Mouse (Mus musculus) CH12.LX (cell line): ENCODE results near the gene Gm17349. TPM values are rescaled to one million over a fixed set of nuclear protein-coding genes. Genes with fewer than 3 reads are reported as not detected.

Source experiments
- DNase-seq: peaks from one replicate; pipeline ENCODE4 v3.0.0-alpha.2; 2013; ENCODE audit errors: extremely low read depth
- H3K27ac ChIP-seq: 2 replicates; pipeline ENCODE4 v1.5.1; 2012; ENCODE audit warnings: low read depth, mild to moderate bottlenecking, control low read depth, moderate library complexity; ENCODE audit not compliant: insufficient read depth
- H3K27me3 ChIP-seq: replicated peaks from 2 replicates; pipeline ENCODE3; 2012; ENCODE audit warnings: inconsistent platforms
- H3K36me3 ChIP-seq, 2 experiments: replicated peaks in 1 of 2; 2 replicates each; pipeline versions ENCODE3 to v1.6.1; 2012; ENCODE audit warnings: inconsistent platforms in 1 of 2, low read length in 1 of 2, mild to moderate bottlenecking in 1 of 2, mixed read lengths in 1 of 2, moderate library complexity in 1 of 2; ENCODE audit not compliant: control insufficient read depth in 1 of 2, insufficient read depth in 1 of 2
- H3K4me1 ChIP-seq, 2 experiments: 2 replicates each; pipeline ENCODE4 v1.6.1; 2012; ENCODE audit warnings: inconsistent platforms in 1 of 2, moderate library complexity in 1 of 2; ENCODE audit not compliant: insufficient read depth in 2 of 2, control insufficient read depth in 1 of 2
- H3K4me2 ChIP-seq: 2 replicates; pipeline ENCODE4 v1.6.1; 2012; ENCODE audit warnings: low read depth, mild to moderate bottlenecking, control low read depth; ENCODE audit not compliant: poor library complexity, insufficient read depth, severe bottlenecking
- H3K4me3 ChIP-seq, 3 experiments: fragments of 150-350 bp in 1 of 3; sonication (generic) in 1 of 3; replicated peaks in 1 of 3; 2 replicates each; pipeline versions ENCODE3 to v1.5.1; 2011 to 2012; ENCODE audit warnings: low read depth in 2 of 3, low read length in 2 of 3, mild to moderate bottlenecking in 2 of 3, moderate library complexity in 2 of 3, control low read depth in 1 of 3, improper control_type of control experiment in 1 of 3, inconsistent platforms in 1 of 3, mixed read lengths in 1 of 3; ENCODE audit not compliant: poor library complexity in 1 of 3
- H3K79me2 ChIP-seq: replicated peaks from 2 replicates; pipeline ENCODE4 v1.6.1; 2012; ENCODE audit warnings: mild to moderate bottlenecking, moderate library complexity; ENCODE audit not compliant: control insufficient read depth, poor library complexity, insufficient read depth, severe bottlenecking; ENCODE audit errors: extremely low read depth
- H3K9ac ChIP-seq: 2 replicates; pipeline ENCODE4 v1.6.1; 2012; ENCODE audit warnings: low read depth, mild to moderate bottlenecking, control low read depth, moderate library complexity; ENCODE audit not compliant: insufficient read depth
- H3K9me3 ChIP-seq: replicated peaks from 2 replicates; pipeline ENCODE3; 2012; ENCODE audit warnings: low read length, inconsistent platforms, mixed read lengths
- CHD1 ChIP-seq: IDR thresholded peaks from 2 replicates; pipeline ENCODE4 v1.6.1; 2012; ENCODE audit warnings: low read depth, low read length, improper control_type of control experiment, inconsistent platforms
- CHD2 ChIP-seq: IDR thresholded peaks from 2 replicates; pipeline ENCODE4 v1.6.1; 2011; ENCODE audit warnings: low read length, improper control_type of control experiment
- E2F4 ChIP-seq: IDR thresholded peaks from 2 replicates; pipeline ENCODE4 v1.6.1; 2011; ENCODE audit warnings: low read depth, low read length, improper control_type of control experiment; ENCODE audit not compliant: insufficient replicate concordance
- ELF1 ChIP-seq: IDR thresholded peaks from 2 replicates; pipeline ENCODE4 v1.6.1; 2014; ENCODE audit warnings: low read depth, mild to moderate bottlenecking, inconsistent platforms, low read length, improper control_type of control experiment
- ETS1 ChIP-seq: conservative IDR thresholded peaks from 2 replicates; pipeline ENCODE4 v1.6.1; 2012; ENCODE audit warnings: low read depth, mild to moderate bottlenecking, inconsistent platforms, low read length, improper control_type of control experiment, moderate library complexity
- GABPA ChIP-seq: IDR thresholded peaks from 2 replicates; pipeline ENCODE4 v1.6.1; 2012; ENCODE audit warnings: low read depth, low read length, improper control_type of control experiment, inconsistent platforms; ENCODE audit not compliant: insufficient replicate concordance
- IRF4 ChIP-seq: IDR thresholded peaks from 2 replicates; pipeline ENCODE4 v1.6.1; 2014; ENCODE audit warnings: low read depth, mild to moderate bottlenecking, inconsistent platforms, low read length, improper control_type of control experiment
- JUN ChIP-seq: IDR thresholded peaks from 2 replicates; pipeline ENCODE4 v1.6.1; 2011; ENCODE audit warnings: low read depth, mild to moderate bottlenecking, low read length, improper control_type of control experiment, moderate library complexity; ENCODE audit not compliant: insufficient read depth
- JUND ChIP-seq: conservative IDR thresholded peaks from 2 replicates; pipeline ENCODE4 v1.6.1; 2011; ENCODE audit warnings: low read depth, low read length, improper control_type of control experiment
- KAT2A ChIP-seq: IDR thresholded peaks from 2 replicates; pipeline ENCODE4 v1.6.1; 2012; ENCODE audit warnings: low read length, improper control_type of control experiment, inconsistent platforms; ENCODE audit not compliant: insufficient replicate concordance
- MXI1 ChIP-seq: IDR thresholded peaks from 2 replicates; pipeline ENCODE4 v1.6.1; 2011; ENCODE audit warnings: mild to moderate bottlenecking, low read depth, low read length, improper control_type of control experiment
- NELFE ChIP-seq: IDR thresholded peaks from 2 replicates; pipeline ENCODE4 v1.6.1; 2011; ENCODE audit warnings: low read depth, low read length, improper control_type of control experiment
- NRF1 ChIP-seq: IDR thresholded peaks from 2 replicates; pipeline ENCODE4 v1.6.1; 2014; ENCODE audit warnings: low read depth, mild to moderate bottlenecking, inconsistent platforms, low read length, improper control_type of control experiment, moderate library complexity
- PAX5 ChIP-seq: IDR thresholded peaks from 2 replicates; pipeline ENCODE4 v1.6.1; 2012; ENCODE audit warnings: low read length, inconsistent platforms, mixed read lengths
- POLR2A ChIP-seq: IDR thresholded peaks from 2 replicates; pipeline ENCODE4 v1.6.1; 2011; ENCODE audit warnings: low read depth, mild to moderate bottlenecking, improper control_type of control experiment, low read length
- SMC3 ChIP-seq: IDR thresholded peaks from 2 replicates; pipeline ENCODE4 v1.6.1; 2011; ENCODE audit warnings: low read depth, low read length, improper control_type of control experiment
- TCF12 ChIP-seq: IDR thresholded peaks from 2 replicates; pipeline ENCODE4 v1.6.1; 2014; ENCODE audit warnings: low read depth, mild to moderate bottlenecking, inconsistent platforms, low read length, improper control_type of control experiment
- UBTF ChIP-seq: IDR thresholded peaks from 2 replicates; pipeline ENCODE4 v1.6.1; 2012; ENCODE audit warnings: low read depth, mild to moderate bottlenecking, inconsistent platforms, low read length, improper control_type of control experiment, moderate library complexity
- USF1 ChIP-seq: IDR thresholded peaks from 2 replicates; pipeline ENCODE4 v1.6.1; 2014; ENCODE audit warnings: low read depth, mild to moderate bottlenecking, inconsistent platforms, low read length, improper control_type of control experiment
- USF2 ChIP-seq: conservative IDR thresholded peaks from 2 replicates; pipeline ENCODE4 v1.6.1; 2011; ENCODE audit warnings: low read depth, low read length, improper control_type of control experiment
- ZC3H11A ChIP-seq: IDR thresholded peaks from 2 replicates; pipeline ENCODE4 v1.6.1; 2012; ENCODE audit warnings: low read depth, mild to moderate bottlenecking, inconsistent platforms, low read length, improper control_type of control experiment
- ZKSCAN1 ChIP-seq: IDR thresholded peaks from 2 replicates; pipeline ENCODE4 v1.6.1; 2012; ENCODE audit warnings: low read depth, inconsistent platforms, low read length, improper control_type of control experiment, borderline replicate concordance
- dilution Hi-C: fragments of 300-500 bp; cut with MboI; formaldehyde crosslinking; loops from 2 replicates; pipeline ENCODE4 v1.14.3; 2020; ENCODE audit warnings: low sequenced_read_pairs; ENCODE audit not compliant: extremely low pct_unique_long_range_greater_than_20kb, extremely low pct_ligation_motif_present
- in situ Hi-C: fragments of 300-500 bp; cut with MboI; formaldehyde crosslinking; loops from 3 replicates; pipeline ENCODE4 v1.14.3; 2019; ENCODE audit warnings: low sequenced_read_pairs, low pct_ligation_motif_present, low pct_unique_long_range_greater_than_20kb, mixed read lengths
- polyA plus RNA-seq: library from polyadenylated mRNA; unstranded; fragments of >175 nt; gene quantifications from 2 replicates; pipeline ENCODE4 v1.2.1, GENCODE M21; 2012; ENCODE audit warnings: low read depth; ENCODE audit not compliant: insufficient read length
- total RNA-seq, 2 experiments: library from RNA; depleted of rRNA; stranded (reverse); fragments of 300-350 nt in 1 of 2; fragments of >200 nt in 1 of 2; gene quantifications; 2 replicates each; pipeline ENCODE4 v1.2.3; 2012 to 2014

The Gm17349 gene
- total and polyA plus RNA-seq, 3 experiments, result 2.1 TPM; not detected in 2

GRCm38 (mm10) chr15:99704881-99705280, 409 bp downstream of the Gm17349 start (continued):
- TF ChIP-seq JUN, result no peak

DNA sequence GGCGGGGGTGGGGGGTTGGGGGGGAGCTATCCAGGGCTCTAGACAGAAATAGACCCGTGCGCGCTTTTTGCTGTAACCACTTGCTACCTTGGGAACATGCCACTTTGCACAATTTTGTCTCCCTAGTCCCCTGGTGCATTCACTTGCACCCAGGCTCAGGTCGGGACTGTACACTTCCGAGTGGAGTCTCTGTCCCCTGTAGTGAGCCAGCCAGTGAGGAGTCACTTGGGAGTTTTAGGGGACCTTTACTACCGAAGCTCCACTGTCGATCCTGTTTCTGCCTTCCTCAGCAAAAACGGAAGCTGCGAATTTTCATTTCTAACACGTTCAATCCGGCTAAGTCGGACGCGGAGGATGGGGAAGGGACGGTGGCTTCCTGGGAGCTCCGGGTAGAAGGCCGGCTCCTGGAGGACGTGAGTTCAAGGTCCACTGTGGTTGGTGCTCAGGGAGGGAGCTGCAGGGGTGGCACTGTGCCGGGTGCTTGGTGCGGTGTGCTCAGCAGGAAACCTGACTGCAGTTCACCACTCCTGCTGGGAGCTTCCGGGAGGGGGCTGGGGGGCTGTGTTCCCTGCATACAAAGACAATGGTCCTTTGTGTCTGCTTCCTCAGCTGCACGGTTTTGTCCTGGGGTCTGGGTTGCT, 1.1 kb downstream of the Gm17349 start:
- in situ Hi-C loops (no loop called here), dilution Hi-C loops (no loop called here)
- no peak overlapping the region for H3K4me2 ChIP-seq
- H3K4me1 ChIP-seq, result peaks cover 10 to 27% of the 10 kb centered on the region in 2 experiments
- no peaks in the 10 kb centered on the region for H3K9me3 ChIP-seq
- no peak overlapping the region for H3K4me3 ChIP-seq
- H3K27ac ChIP-seq, result no peak overlapping the region
- no peaks in the 10 kb centered on the region; the same call in 1 of the 2 replicates for H3K79me2 ChIP-seq
- H3K36me3 ChIP-seq, result peaks cover 35 to 54% of the 10 kb centered on the region in 2 experiments
- H3K27me3 ChIP-seq, result no peaks in the 10 kb centered on the region
- H3K9ac ChIP-seq, result no peak overlapping the region
- no peak for DNase-seq
- TF ChIP-seq UBTF (no peak), ELF1 (no peak), USF2 (no peak), SMC3 (no peak), ETS1 (no peak), MXI1 (no peak), POLR2A (no peak), CHD1 (no peak), ZKSCAN1 (no peak), KAT2A (no peak), TCF12 (no peak), USF1 (no peak)

DNA sequence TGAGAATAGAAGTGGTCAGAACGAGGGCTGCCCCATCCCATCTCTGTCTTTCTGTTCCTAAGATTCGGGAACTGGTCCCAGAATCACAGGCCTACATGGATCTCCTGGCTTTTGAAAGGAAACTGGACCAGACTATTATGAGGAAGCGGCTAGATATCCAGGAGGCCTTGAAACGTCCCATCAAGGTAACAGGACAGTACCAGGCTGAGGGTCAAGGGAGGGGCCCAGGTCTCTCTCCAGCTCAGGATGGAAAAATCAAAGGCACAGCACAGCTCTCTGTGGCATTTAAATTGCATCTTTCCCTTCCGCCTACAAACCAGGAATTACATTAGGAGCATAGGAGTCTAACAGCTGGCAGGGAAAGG, 1.6 kb downstream of the Gm17349 start:
- H3K9me3 ChIP-seq, result no peaks in the 10 kb centered on the region
- dilution Hi-C loops (no loop called here), in situ Hi-C loops (no loop called here)
- no peak overlapping the region for H3K9ac ChIP-seq
- H3K4me1 ChIP-seq, result peaks cover 13 to 27% of the 10 kb centered on the region in 2 experiments
- no peak overlapping the region for H3K4me2 ChIP-seq
- H3K27me3 ChIP-seq, result peaks cover under 1% of the 10 kb centered on the region
- no peaks in the 10 kb centered on the region; the same call in 1 of the 2 replicates for H3K79me2 ChIP-seq
- no peak overlapping the region for H3K27ac ChIP-seq
- no peak for DNase-seq
- H3K36me3 ChIP-seq, result peaks cover 31 to 49% of the 10 kb centered on the region in 2 experiments
- H3K4me3 ChIP-seq, result no peak overlapping the region
- no peak for TF ChIP-seq E2F4
- TF ChIP-seq PAX5, result no peak
- TF ChIP-seq IRF4, result no peak
- no peak for TF ChIP-seq CHD2
- TF ChIP-seq ZC3H11A, result no peak
- no peak for TF ChIP-seq NELFE
- TF ChIP-seq NRF1, result no peak
- TF ChIP-seq JUND, result no peak
- TF ChIP-seq GABPA, result no peak
- TF ChIP-seq SMC3, result no peak
